Mouse (Mus musculus) testis, adult 2 months (tissue): Measurements from ENCODE around the gene Arhgap27. TPM values are rescaled to one million over a fixed set of nuclear protein-coding genes. Genes with fewer than 3 reads are reported as not detected.
A peak's percentile ranks its signal among the peaks of the same experiment; 100 is the strongest.

Experiments used
- H3K27ac ChIP-seq: fragments of 200-500 bp; 2 replicates; pipeline ENCODE4 v1.5.1; 2012; ENCODE audit warnings: low read depth, low read length; ENCODE audit not compliant: control insufficient read depth, insufficient read depth
- H3K27me3 ChIP-seq: fragments of 200-500 bp; 2 replicates; pipeline ENCODE4 v1.6.1; 2012; ENCODE audit warnings: mild to moderate bottlenecking, low read length, moderate library complexity; ENCODE audit not compliant: control insufficient read depth, insufficient read depth
- H3K36me3 ChIP-seq: fragments of 200-500 bp; 2 replicates; pipeline ENCODE4 v1.6.1; 2012; ENCODE audit warnings: mild to moderate bottlenecking, low read length; ENCODE audit not compliant: control insufficient read depth, insufficient read depth
- H3K4me1 ChIP-seq: fragments of 200-500 bp; 2 replicates; pipeline ENCODE4 v1.6.1; 2012; ENCODE audit warnings: low read length; ENCODE audit not compliant: control insufficient read depth, insufficient read depth
- H3K4me3 ChIP-seq: fragments of 200-500 bp; 2 replicates; pipeline ENCODE4 v1.5.1; 2012; ENCODE audit warnings: low read depth, mild to moderate bottlenecking, low read length, moderate library complexity, mixed read lengths; ENCODE audit not compliant: control insufficient read depth
- CTCF ChIP-seq: fragments of 200-500 bp; IDR thresholded peaks from 2 replicates; pipeline ENCODE4 v1.5.1; 2012; ENCODE audit warnings: low read depth, mild to moderate bottlenecking, inconsistent platforms, low read length, moderate library complexity; ENCODE audit not compliant: control insufficient read depth, insufficient read depth, insufficient replicate concordance
- POLR2A ChIP-seq: fragments of 200-500 bp; IDR thresholded peaks from 2 replicates; pipeline ENCODE4 v1.6.1; 2012; ENCODE audit warnings: low read depth, mild to moderate bottlenecking, inconsistent platforms, low read length, moderate library complexity; ENCODE audit not compliant: control insufficient read depth
- polyA plus RNA-seq: library from polyadenylated mRNA; depleted of rRNA; stranded (reverse); fragments of >200 nt; gene quantifications from 2 replicates; pipeline ENCODE4 v1.2.3, GENCODE M21; 2012

The Arhgap27 gene
- polyA plus RNA-seq, 1 experiment, result 1.0 TPM

GRCm38 (mm10) chr11:103355251-103355650 lies 8.2 kb downstream of the Arhgap27 start:
- TF ChIP-seq CTCF (no peak), POLR2A (no peak)
- Histone ChIP-seq H3K27ac (no peak overlapping the region), H3K27me3 (no peaks in the 10 kb centered on the region), H3K4me3 (no peak overlapping the region), H3K36me3 (no peaks in the 10 kb centered on the region), H3K4me1 (peaks cover 19% of the 10 kb centered on the region)

GRCm38 (mm10) chr11:103354033-103354432 lies 9.5 kb downstream of the Arhgap27 start:
- H3K4me3 ChIP-seq, result no peak overlapping the region
- no peaks in the 10 kb centered on the region for H3K36me3 ChIP-seq
- no peaks in the 10 kb centered on the region for H3K27me3 ChIP-seq
- peaks cover 13% of the 10 kb centered on the region for H3K4me1 ChIP-seq
- TF ChIP-seq POLR2A (no peak), CTCF (no peak)
- H3K27ac ChIP-seq, result no peak overlapping the region

- TF ChIP-seq POLR2A (no peak), CTCF (peak; percentile 37; the same call in 1 of the 2 replicates)
- H3K4me3 ChIP-seq, result no peak overlapping the region
- H3K27ac ChIP-seq, result no peak overlapping the region
- no peaks in the 10 kb centered on the region for H3K27me3 ChIP-seq
- no peaks in the 10 kb centered on the region for H3K36me3 ChIP-seq
- peaks cover 11% of the 10 kb centered on the region for H3K4me1 ChIP-seq
These were observed 11.2 kb downstream of the Arhgap27 start for GRCm38 (mm10) chr11:103352239-103352814.

- H3K27ac ChIP-seq, result no peak overlapping the region
- no peak overlapping the region for H3K4me3 ChIP-seq
- no peak for TF ChIP-seq POLR2A
- no peak for TF ChIP-seq CTCF
- no peaks in the 10 kb centered on the region for H3K36me3 ChIP-seq
- peaks cover 2% of the 10 kb centered on the region for H3K4me1 ChIP-seq
- no peaks in the 10 kb centered on the region for H3K27me3 ChIP-seq
These were observed 12.7 kb downstream of the Arhgap27 start for GRCm38 (mm10) chr11:103350711-103351315.

GRCm38 (mm10) chr11:103349699-103350098 lies 13.8 kb downstream of the Arhgap27 start:
- Histone ChIP-seq H3K4me3 (no peak overlapping the region), H3K27ac (no peak overlapping the region), H3K4me1 (no peaks in the 10 kb centered on the region), H3K27me3 (no peaks in the 10 kb centered on the region), H3K36me3 (no peaks in the 10 kb centered on the region)
- TF ChIP-seq CTCF (peak; percentile 59; the same call in 1 of the 2 replicates), POLR2A (no peak)

- Histone ChIP-seq H3K4me1 (no peaks in the 10 kb centered on the region), H3K27me3 (no peaks in the 10 kb centered on the region), H3K4me3 (no peak overlapping the region), H3K27ac (no peak overlapping the region), H3K36me3 (no peaks in the 10 kb centered on the region)
- TF ChIP-seq CTCF (no peak), POLR2A (no peak)
These were observed 16.8 kb downstream of the Arhgap27 start for GRCm38 (mm10) chr11:103346657-103347056.

GRCm38 (mm10) chr11:103346236-103346635 lies 17.3 kb downstream of the Arhgap27 start:
- no peaks in the 10 kb centered on the region for H3K4me1 ChIP-seq
- H3K36me3 ChIP-seq, result no peaks in the 10 kb centered on the region
- H3K27ac ChIP-seq, result no peak overlapping the region
- TF ChIP-seq POLR2A (no peak), CTCF (no peak)
- no peaks in the 10 kb centered on the region for H3K27me3 ChIP-seq
- no peak overlapping the region for H3K4me3 ChIP-seq
